ENCODE assay signal across 12 mouse cellular contexts in the genomic region with DNA sequence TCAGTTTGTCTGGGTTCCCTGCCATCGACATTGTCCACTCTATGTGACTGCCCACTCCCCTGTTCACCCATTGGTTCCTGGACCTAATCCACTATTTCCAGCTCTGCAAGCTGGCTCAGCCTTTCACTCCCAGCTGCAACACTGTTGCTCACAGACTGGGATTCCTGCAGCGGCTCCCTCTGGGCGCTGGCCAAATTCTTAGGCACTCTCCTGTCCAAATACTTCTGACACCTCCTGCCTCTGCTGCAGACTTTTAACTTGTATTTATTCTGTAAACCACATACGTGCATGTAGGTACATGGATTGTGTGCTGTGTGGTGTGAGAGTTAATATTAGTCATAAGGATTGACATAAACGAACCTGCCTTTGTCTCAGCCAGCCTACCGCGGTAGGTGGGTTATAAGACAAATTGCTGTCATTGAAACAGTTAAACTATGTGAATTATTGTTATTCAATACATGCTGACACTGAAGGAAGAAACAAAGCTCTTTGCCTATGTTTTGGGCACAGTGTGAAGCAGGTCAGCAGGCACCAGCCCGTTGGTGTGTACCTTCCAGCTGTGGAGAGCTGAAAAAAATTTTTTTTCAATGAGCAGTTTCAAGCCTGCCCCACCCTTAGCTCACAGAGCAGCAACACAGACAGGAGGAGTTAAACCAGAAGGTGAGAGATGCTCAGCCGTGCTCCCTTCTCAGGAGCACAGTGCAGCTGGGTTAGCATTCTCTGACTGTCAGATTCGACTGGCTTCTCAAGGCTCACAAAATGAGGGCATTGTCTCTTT.
A peak's percentile ranks its signal among the peaks of the same experiment; 100 is the strongest.
DNase-seq lines count a peak whose midpoint lies in the region; TF ChIP-seq lines count a peak whose summit lies in the region.
"Had no signal": no experiment of that assay in that cellular context is flagged by ENCODE, and none has a peak within 500 bp of the region (broad histone marks: within the 10 kb centered on the region; RNA-seq: fewer than 3 reads in every experiment).

No protein-coding gene starts in this region.

- WGBS in kidney, adult 2 months = 63% methylated on average over 10 of the region's 10 CpGs

- H3K4me3 ChIP-seq in kidney, adult 2 months (ENCODE audit: insufficient read depth, low read depth, low read length) = no peak overlapping the region
- H3K4me3 ChIP-seq: embryonic facial prominence, embryonic 12.5 days; neural tube, embryonic 12.5 days had no signal

- no peak overlapping the region for H3K27ac ChIP-seq in kidney, adult 2 months (ENCODE audit: insufficient read depth, low read depth, low read length)
- H3K27ac ChIP-seq: embryonic facial prominence, embryonic 12.5 days; neural tube, embryonic 12.5 days had no signal

- H3K27me3 ChIP-seq in kidney, adult 2 months (replicated peaks; ENCODE audit: control insufficient read depth, insufficient read depth, low read length) = no peaks in the 10 kb centered on the region
- H3K27me3 ChIP-seq: embryonic facial prominence, embryonic 12.5 days; neural tube, embryonic 12.5 days had no signal

- no peaks in the 10 kb centered on the region for H3K36me3 ChIP-seq in kidney, adult 2 months (ENCODE audit: control insufficient read depth, insufficient read depth, low read length)
- H3K36me3 ChIP-seq: embryonic facial prominence, embryonic 12.5 days; neural tube, embryonic 12.5 days had no signal

- peak; percentile 37 to 59 for DNase-seq in cerebellum, postnatal 10 days
- DNase-seq in cerebellum, adult 18-20 months = no peak
- peak; percentile 33 for DNase-seq in kidney, adult 2 months
- DNase-seq in kidney, adult 11 months = no peak
- DNase-seq in NIH3T3 (ENCODE audit: low read depth) = peak; percentile 72
- peak; percentile 55 for DNase-seq in lung, postnatal 10 days
- no peak for DNase-seq in spleen, postnatal 14 days (ENCODE audit: low spot score in 2 of 2)
- no peak for DNase-seq in thymus, postnatal 0 days (ENCODE audit: low spot score)
- DNase-seq: adrenal gland, adult 2 months; cerebellum, adult 11-12 months had no signal

- peaks cover 2% of the 10 kb centered on the region; the same call in 1 of the 2 replicates for H3K4me1 ChIP-seq in kidney, adult 2 months (ENCODE audit: control insufficient read depth, insufficient read depth, low read length)

- TF ChIP-seq POLR2A in kidney, adult 2 months (IDR thresholded peaks at IDR 0.05; ENCODE audit: low read depth, low read length) = no peak

- TF ChIP-seq CTCF in kidney, adult 2 months (conservative IDR thresholded peaks at IDR 0.05; ENCODE audit: insufficient read depth, insufficient read length, low read depth, low read length) = no peak

Comparison
In these comparisons a context has a peak if more than half of its experiments do, and no peak if none do; other contexts are left out.
1. DNase-seq: peak in cerebellum, postnatal 10 days (2 of 2), kidney, adult 2 months (single experiment), NIH3T3 (single experiment) and lung, postnatal 10 days (single experiment); none in cerebellum, adult 18-20 months (0 of 2), kidney, adult 11 months (single experiment), spleen, postnatal 14 days (0 of 2) and thymus, postnatal 0 days (single experiment).